Mouse (Mus musculus): Measurements from ENCODE around the gene Apc2.
A peak's percentile ranks its signal among the peaks of the same experiment; 100 is the strongest.

- no peak for TF ChIP-seq MAX (IDR thresholded peaks at IDR 0.05; ENCODE audit: low read depth)
- TF ChIP-seq POLR2A (IDR thresholded peaks at IDR 0.05; ENCODE audit: insufficient read length, low read depth): peak; percentile 22
- TF ChIP-seq USF1 (IDR thresholded peaks at IDR 0.05; ENCODE audit: low read depth): no peak
- TF ChIP-seq E2F4 (IDR thresholded peaks at IDR 0.05; ENCODE audit: insufficient read depth): no peak
- no peak for TF ChIP-seq CEBPB (IDR thresholded peaks at IDR 0.05; ENCODE audit: insufficient read depth, poor library complexity, severe bottlenecking)
- TF ChIP-seq POLR2AphosphoS2 (IDR thresholded peaks at IDR 0.05; ENCODE audit: insufficient read length, low read depth): no peak
- TF ChIP-seq REST (IDR thresholded peaks at IDR 0.05; ENCODE audit: insufficient read depth, insufficient read length): no peak
- no peak for TF ChIP-seq MYOG (IDR thresholded peaks at IDR 0.05; ENCODE audit: control insufficient read depth in 1 of 3, insufficient read depth in 1 of 3, insufficient read length in 2 of 3, low read depth in 2 of 3)
- TF ChIP-seq SRF (IDR thresholded peaks at IDR 0.05; ENCODE audit: control insufficient read depth, insufficient read length, low read depth): no peak
- peak in 1 of 3 experiments; percentile 16 for TF ChIP-seq MYOD1 (IDR thresholded peaks at IDR 0.05; ENCODE audit: control insufficient read depth in 1 of 3, insufficient read length in 2 of 3, low read depth in 2 of 3)
- no peak for TF ChIP-seq TCF12 (IDR thresholded peaks at IDR 0.05; ENCODE audit: insufficient read depth, poor library complexity, severe bottlenecking)
- no peak for TF ChIP-seq TCF3 (IDR thresholded peaks at IDR 0.05; ENCODE audit: insufficient read length, low read depth)
Measured at GRCm38 (mm10) chr10:80322811-80323211, 27.0 kb downstream of the Apc2 start.
